Mouse (Mus musculus) brain, adult 2 months (tissue): ENCODE measurements around the gene Kirrel3.

Source experiments
- DNase-seq: peaks from one replicate; pipeline ENCODE4 v3.0.0; 2011; ENCODE audit warnings: low read depth, low spot score

Kirrel3 gene

GRCm38 (mm10) chr9:34884325-34884724 is 398.6 kb downstream of the Kirrel3 start:
- peak; percentile 37 for DNase-seq

DNA sequence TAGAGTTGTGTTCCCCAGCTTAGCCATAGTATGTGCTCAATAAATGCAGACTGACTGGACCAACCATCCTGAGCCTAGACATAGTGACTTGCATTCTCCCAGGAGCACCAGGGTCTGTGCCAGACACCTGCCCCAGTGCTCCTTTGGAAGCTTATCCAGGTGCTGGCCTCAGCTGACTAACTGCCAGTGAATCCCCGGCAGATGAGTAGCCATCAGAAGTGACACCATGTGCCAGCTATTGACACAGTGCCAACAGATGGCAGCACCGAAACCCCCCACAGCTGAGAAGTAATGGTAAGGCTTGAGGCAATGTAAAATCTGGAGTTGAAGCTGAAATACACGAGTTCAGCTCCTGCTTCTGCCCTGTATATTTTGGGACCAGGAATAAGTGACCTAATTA is 399.2 kb downstream of the Kirrel3 start:
- no peak for DNase-seq

GRCm38 (mm10) chr9:34886746-34887145 is 401.1 kb downstream of the Kirrel3 start:
- peak; percentile 87 for DNase-seq

DNA sequence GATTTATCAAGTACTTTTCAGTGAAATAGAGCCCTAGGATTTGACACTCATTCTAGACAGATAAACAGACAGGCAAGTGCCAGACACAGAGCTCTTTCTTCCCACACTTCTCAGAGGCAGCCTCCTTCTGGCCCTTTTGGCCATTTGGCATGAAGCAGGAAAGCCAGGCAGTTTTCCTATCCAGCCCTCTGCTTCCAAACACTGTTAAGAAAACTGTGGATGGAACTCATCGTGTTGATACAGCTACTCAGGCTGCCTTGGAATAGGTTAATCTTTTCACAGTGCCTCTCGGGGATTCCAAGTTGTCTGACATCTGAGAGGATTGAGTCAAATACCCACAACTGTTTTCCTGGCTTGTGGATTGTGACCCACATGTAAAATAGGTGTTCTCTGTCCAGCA is 401.5 kb downstream of the Kirrel3 start:
- peak; percentile 80 for DNase-seq

DNA sequence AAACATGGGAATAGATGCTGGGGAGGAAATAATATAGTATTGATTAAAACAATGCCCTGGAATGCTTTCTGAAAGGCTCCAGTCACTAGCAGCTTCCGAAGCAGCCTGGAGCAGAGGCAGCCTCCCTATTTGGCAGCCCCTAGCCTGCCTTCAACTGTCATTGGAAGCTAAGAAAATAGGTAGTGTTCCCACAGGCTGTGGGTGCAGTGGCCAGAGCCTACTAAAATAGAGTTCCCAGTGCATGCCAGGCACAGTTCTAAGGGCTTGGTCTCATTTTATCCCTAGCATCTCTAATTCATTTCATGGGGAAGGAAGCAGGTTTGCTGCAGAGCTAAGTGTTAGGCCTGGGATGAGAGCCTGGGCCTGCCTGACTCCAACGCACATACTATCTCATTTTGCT is 402.6 kb downstream of the Kirrel3 start:
- peak; percentile 56 for DNase-seq

GRCm38 (mm10) chr9:34901216-34901615 is 415.5 kb downstream of the Kirrel3 start:
- no peak for DNase-seq

DNA sequence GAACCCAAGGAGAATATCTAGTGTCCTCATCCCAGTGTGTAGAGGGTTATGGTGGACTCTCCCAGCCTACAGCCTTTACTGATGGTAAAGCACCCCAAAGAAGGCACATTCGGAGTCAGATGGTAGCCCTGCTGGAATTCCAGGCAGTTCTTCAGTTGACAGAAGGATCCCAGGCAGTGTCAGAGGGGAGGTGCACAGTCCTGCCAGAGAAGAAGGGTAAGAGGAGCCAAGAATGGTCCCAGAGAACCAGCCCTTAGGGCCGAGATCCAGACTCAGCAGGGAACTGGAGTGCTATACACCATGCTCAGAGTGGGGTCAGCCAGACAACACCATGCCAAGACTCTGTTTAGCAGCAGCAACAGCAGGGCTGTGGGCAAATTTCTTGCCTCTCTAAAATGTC is 416.2 kb downstream of the Kirrel3 start:
- DNase-seq = peak; percentile 98

DNA sequence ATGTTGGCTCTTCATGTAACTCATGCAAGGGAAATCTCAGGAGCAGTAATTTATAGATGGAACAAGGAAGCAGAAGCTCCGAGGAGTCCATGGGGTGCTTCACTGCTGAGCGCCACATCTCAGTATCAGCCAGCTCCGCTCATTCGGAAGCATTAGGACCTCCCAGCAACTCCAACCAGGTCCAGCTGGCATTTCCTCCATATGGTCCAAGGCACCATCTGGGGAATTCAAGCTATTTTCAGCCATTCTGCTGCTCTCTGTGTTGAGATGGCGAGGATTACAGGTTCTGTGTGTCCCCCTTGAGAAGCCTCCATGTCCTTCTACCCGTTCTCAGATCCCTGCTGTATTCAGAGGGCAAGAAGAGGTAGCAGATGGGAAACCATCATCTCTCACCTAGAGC is 419.5 kb downstream of the Kirrel3 start:
- peak; percentile 98 for DNase-seq

- no peak for DNase-seq
Observed at GRCm38 (mm10) chr9:34908040-34908439, 422.3 kb downstream of the Kirrel3 start.

- DNase-seq = peak; percentile 89
Observed at GRCm38 (mm10) chr9:34911838-34912237, 426.1 kb downstream of the Kirrel3 start.

DNA sequence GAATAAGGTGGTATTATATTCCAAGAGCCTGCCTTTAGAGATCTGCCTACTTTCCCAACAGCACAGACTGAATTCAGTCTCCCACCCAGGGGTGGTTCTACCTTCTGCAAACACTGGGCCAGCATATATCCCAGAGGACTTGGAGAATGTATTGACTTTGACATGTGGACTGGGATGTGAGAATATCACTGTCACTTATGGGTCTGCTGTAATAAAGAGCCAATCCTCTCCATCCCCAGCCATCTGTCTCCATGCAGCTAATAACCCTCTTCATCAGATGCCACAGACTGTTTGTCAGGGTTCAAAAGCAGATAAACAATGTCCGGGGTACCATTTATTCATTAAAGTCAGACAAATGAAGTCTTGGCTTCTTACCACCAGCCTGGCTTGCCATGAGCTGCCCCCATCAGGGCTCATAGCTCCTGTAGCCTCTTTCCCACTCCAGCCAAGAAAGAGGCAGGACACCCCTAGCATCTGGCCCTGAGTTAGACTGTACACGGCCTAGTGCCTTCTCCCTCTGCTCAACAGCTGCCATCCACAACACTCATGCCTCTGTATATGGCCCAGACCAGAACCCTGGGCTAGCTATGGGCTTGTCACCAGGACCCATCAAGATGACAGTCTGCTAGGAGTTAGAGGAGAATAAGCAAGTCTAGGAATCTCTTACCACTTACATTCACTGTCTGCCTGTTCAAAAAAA is 426.7 kb downstream of the Kirrel3 start:
- DNase-seq = no peak

- no peak for DNase-seq
Observed at GRCm38 (mm10) chr9:34912996-34913395, 427.3 kb downstream of the Kirrel3 start.

DNA sequence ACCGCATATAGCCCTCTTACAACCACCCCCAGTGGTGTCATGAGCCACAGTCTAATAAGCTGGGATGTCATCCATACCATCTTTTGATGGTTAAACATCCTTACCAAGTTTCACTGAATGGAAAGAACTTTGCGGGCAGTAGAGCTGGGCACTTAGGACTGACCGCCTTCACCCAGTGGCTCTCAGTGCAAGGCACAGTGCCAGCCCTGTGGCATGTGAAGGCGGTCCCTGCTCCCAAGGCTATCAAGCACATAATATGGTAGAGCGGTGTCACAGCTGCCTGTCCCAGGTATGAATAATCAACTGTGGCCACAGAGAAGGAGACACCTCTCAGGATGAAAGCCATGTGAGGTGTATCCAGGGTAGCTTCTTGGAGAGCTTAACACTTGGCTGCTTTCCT is 433.3 kb downstream of the Kirrel3 start:
- DNase-seq = no peak

DNA sequence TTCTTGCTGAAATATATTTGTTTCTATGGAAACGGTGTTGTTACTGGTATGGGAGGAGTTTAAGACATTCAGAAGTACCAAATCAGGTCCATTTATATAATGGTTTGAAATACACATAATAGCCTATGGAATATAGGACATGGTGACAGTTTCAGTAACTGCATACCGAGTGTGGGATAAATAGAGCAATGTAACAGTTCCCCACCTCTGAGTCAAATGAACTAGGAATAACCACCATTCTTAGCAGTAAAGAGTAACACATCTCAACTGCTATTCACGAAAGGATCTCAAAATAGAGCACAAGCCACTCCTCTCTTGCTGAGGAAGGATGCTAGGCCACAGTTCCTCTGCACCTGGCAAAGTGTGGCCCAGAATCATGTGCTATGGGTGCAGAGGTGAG is 434.4 kb downstream of the Kirrel3 start:
- peak; percentile 67 for DNase-seq

GRCm38 (mm10) chr9:34921941-34922340 is 436.2 kb downstream of the Kirrel3 start:
- peak; percentile 63 for DNase-seq

- DNase-seq = no peak
Observed at GRCm38 (mm10) chr9:34922716-34923115, 437.0 kb downstream of the Kirrel3 start.

- no peak for DNase-seq
Observed at GRCm38 (mm10) chr9:34923134-34923931, 437.6 kb downstream of the Kirrel3 start.

DNA sequence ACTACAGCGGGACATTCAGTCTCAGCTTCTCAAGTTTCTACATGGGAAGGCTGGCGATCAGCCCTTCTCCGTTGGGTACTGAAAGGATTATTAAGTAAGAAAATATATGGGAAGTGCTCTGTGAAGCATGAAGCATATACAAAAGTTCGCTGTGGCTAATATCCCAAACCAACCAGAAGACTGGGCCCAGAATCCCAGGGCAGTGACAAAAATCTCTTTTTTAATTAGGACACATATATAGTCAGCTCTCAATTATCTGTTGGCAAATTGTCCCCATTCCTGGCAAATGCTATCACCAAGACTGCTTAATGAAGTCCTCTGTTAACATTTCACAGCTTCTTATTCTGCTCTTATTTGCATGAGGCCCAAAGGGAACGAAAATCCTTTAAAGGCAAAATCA is 439.9 kb downstream of the Kirrel3 start:
- no peak for DNase-seq

DNA sequence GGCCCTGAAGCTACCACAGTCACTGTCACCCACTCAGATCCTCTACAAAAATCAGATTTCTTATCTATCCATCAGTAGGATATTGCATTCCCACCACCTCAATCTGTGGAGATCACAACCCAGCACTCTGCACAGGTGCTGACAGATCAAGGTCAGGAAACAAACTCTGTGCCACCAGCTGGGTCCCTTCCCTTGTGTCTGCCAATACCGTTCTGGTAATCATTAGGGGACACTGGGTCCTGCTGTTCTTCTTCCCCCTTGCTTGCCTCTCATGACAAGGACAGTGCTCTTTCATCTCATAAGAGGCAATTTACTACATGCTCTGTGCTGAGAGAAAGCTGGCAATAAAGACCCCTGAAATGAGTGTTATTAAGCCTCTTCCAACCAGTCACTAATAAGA is 444.7 kb downstream of the Kirrel3 start:
- no peak for DNase-seq

DNA sequence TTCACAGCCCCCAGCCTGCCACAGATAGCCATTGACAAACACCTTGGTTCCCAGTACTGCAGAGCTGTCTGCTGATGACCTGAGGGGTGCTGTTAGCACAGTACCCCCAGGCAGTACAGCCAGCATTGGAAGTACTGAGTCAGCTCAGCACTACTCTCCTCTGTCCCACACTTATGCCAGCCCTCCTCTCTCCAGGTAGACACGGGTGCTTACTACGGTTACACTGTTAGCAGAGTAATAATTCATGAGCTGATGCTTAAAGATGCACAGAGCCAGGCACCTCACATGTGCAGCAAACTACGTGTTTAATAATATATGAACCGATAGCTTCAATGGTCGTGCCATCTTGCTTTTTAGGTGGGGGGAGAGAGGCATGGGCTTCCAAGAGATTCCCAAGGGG is 452.4 kb downstream of the Kirrel3 start:
- DNase-seq = no peak

- DNase-seq = no peak
Observed at GRCm38 (mm10) chr9:34939621-34940020, 453.9 kb downstream of the Kirrel3 start.

DNA sequence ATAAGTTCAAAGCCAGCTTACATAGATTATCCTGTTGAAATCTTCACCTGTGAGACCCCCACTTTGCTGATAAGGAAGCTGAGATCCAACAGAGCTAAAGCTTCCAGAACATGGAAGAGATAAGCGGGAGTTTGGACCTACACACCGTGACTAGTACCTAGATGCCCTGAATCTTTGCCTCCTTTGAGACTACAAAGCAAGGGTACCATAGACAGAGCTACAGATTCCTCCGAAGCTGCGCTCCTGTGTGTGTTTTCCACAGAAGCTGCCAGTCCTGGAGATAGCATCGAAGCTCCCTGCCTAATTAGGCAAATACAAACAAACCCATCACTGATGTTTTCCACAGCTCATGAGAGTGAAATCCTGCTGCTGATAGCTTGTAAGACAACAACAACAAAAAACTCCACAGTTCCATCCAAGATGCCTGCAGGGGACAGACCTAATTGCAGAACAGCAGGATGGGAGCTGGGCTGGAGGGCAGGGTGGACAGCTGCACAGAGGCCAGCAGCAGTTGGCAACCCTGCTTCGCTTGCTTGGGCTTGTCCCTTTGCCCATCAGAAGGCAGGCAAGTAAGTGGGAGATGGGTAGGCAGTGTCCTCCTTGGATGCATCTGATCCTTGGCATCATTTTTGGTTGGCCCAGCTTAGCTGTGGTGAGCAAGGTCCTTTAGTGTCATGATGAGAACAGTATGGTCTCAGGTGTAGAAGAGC is 456.6 kb downstream of the Kirrel3 start:
- no peak for DNase-seq

DNA sequence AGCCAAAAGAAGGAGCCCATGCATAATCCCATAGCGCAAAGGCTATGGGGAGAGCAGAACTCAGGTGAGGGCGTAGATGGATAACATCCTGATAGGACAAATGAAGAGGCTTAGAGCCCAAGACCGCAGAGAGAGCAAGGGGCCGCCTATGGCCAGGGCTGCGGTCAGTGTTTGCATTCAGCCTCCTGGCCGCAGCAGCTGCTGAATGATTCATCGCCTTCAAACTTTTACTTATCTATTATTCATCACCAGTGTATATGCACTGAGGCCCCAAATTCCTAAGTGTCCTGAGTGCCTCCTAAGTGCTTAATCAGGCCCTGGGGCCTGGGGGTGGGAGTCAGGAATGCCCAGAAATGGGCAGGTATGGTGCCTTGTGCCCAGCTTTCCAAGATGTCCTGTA is 457.3 kb downstream of the Kirrel3 start:
- DNase-seq = no peak
